Mouse (Mus musculus) kidney, embryonic 16.5 days (tissue): ENCODE measurements around the gene Lrfn1. TPM values are rescaled to one million over a fixed set of nuclear protein-coding genes. Genes with fewer than 3 reads are reported as not detected.
A peak's percentile ranks its signal among the peaks of the same experiment; 100 is the strongest.

Source experiments
- ATAC-seq: fragments of 200-750 bp; cut with Nextera tagmentation; 2 replicates; pipeline ENCODE4 v1.8.0; 2017; ENCODE audit warnings: moderate TSS enrichment; ENCODE audit not compliant: low FRiP score, low TSS enrichment
- H3K27ac ChIP-seq: fragments of 300-500 bp; sonication (generic); 2 replicates; pipeline ENCODE4 v1.5.1; 2014; ENCODE audit warnings: low read length
- H3K27me3 ChIP-seq: fragments of 300-500 bp; sonication (generic); 2 replicates; pipeline ENCODE4 v1.6.1; 2014; ENCODE audit warnings: low read length, control low read depth, mixed read lengths; ENCODE audit not compliant: insufficient read depth
- H3K36me3 ChIP-seq: fragments of 300-500 bp; sonication (generic); 2 replicates; pipeline ENCODE4 v1.6.1; 2014; ENCODE audit warnings: low read length, control low read depth, mixed read lengths; ENCODE audit not compliant: insufficient read depth
- H3K4me1 ChIP-seq: fragments of 300-500 bp; sonication (generic); 2 replicates; pipeline ENCODE4 v1.6.1; 2014; ENCODE audit warnings: low read length, control low read depth, mixed read lengths; ENCODE audit not compliant: insufficient read depth
- H3K4me2 ChIP-seq: fragments of 300-500 bp; sonication (generic); replicated peaks from 2 replicates; pipeline ENCODE4 v1.6.1; 2014; ENCODE audit warnings: low read depth, low read length
- H3K4me3 ChIP-seq: fragments of 300-500 bp; sonication (generic); 2 replicates; pipeline ENCODE4 v1.5.1; 2014; ENCODE audit warnings: mild to moderate bottlenecking, low read length
- H3K9ac ChIP-seq: fragments of 300-500 bp; sonication (generic); replicated peaks from 2 replicates; pipeline ENCODE4 v1.6.1; 2014; ENCODE audit warnings: low read length
- H3K9me3 ChIP-seq: fragments of 300-500 bp; sonication (generic); 2 replicates; pipeline ENCODE4 v1.6.1; 2016; ENCODE audit warnings: low read length, control low read depth
- WGBS: fragments of 180-500 bp; shearing (Covaris S2); extraction: QIAGEN DNeasy Blood & Tissue Kit; methylation state at CpG from one replicate; pipeline ENCODE4 v1.1.7; 2014; 5-methylcytosine and 5-hydroxymethylcytosine counted together
- polyA plus RNA-seq: library from polyadenylated mRNA; unstranded; fragments of >200 nt; fragmentation: Nextera tagmentation; extraction: Ambion mirVana; gene quantifications from 2 replicates; pipeline ENCODE4 v1.2.1, GENCODE M21; 2015

Gene Lrfn1
- 2.2 and 2.8 TPM in 2 replicates for polyA plus RNA-seq

GRCm38 (mm10) chr7:28451531-28452360 lies at the start of gene Lrfn1:
Lrfn1 (plus strand) TSS chr7:28451980.
- peak within 1 kb of the TSS; percentile 84 for H3K9ac ChIP-seq
- peak within 1 kb of the TSS; percentile 82 for H3K4me3 ChIP-seq
- peak within 1 kb of the TSS; percentile 29; the same call in 1 of the 2 replicates for H3K27ac ChIP-seq
- WGBS, result under 1% methylated on average over 35 of the region's 97 CpGs
- peaks cover 8% of the 10 kb centered on the region; the same call in 1 of the 2 replicates for H3K4me1 ChIP-seq
- 0 out of 2 replicates have a peak, but pooled peaks cover 3% of the 10 kb centered on the region for H3K36me3 ChIP-seq
- peak within 1 kb of the TSS; percentile 99 for H3K4me2 ChIP-seq
- peak; percentile 85 for ATAC-seq
- H3K27me3 ChIP-seq, result no peaks in the 10 kb centered on the region
- no peaks in the 10 kb centered on the region for H3K9me3 ChIP-seq

GRCm38 (mm10) chr7:28410841-28411475 lies 40.8 kb upstream of the Lrfn1 start:
- H3K4me1 ChIP-seq, result no peaks in the 10 kb centered on the region
- no peak overlapping the region for H3K4me2 ChIP-seq
- 81% methylated on average over 3 of the region's 3 CpGs for WGBS
- no peak overlapping the region for H3K4me3 ChIP-seq
- no peaks in the 10 kb centered on the region for H3K9me3 ChIP-seq
- H3K27me3 ChIP-seq, result no peaks in the 10 kb centered on the region
- H3K27ac ChIP-seq, result peak overlapping the region; percentile 39; the same call in 1 of the 2 replicates
- H3K36me3 ChIP-seq, result peaks cover 39% of the 10 kb centered on the region
- peak; percentile 57; the same call in 1 of the 2 replicates for ATAC-seq
- no peak overlapping the region for H3K9ac ChIP-seq

- Histone ChIP-seq H3K4me2 (no peak overlapping the region), H3K36me3 (peaks cover 34% of the 10 kb centered on the region), H3K27ac (no peak overlapping the region), H3K27me3 (no peaks in the 10 kb centered on the region), H3K9ac (no peak overlapping the region), H3K4me3 (no peak overlapping the region), H3K4me1 (no peaks in the 10 kb centered on the region), H3K9me3 (no peaks in the 10 kb centered on the region)
- WGBS, result 93% methylated on average over 4 of the region's 4 CpGs
- no peak for ATAC-seq
Observed at GRCm38 (mm10) chr7:28412826-28413225, 39.0 kb upstream of the Lrfn1 start.

- Histone ChIP-seq H3K4me3 (no peak overlapping the region), H3K4me1 (no peaks in the 10 kb centered on the region), H3K27ac (no peak overlapping the region), H3K9ac (no peak overlapping the region), H3K36me3 (peaks cover 62% of the 10 kb centered on the region), H3K9me3 (no peaks in the 10 kb centered on the region), H3K4me2 (no peak overlapping the region), H3K27me3 (no peaks in the 10 kb centered on the region)
- ATAC-seq, result no peak
Observed at GRCm38 (mm10) chr7:28417368-28417767, 34.4 kb upstream of the Lrfn1 start.

- Histone ChIP-seq H3K27ac (no peak overlapping the region), H3K27me3 (no peaks in the 10 kb centered on the region), H3K36me3 (peaks cover 64% of the 10 kb centered on the region), H3K4me1 (no peaks in the 10 kb centered on the region), H3K4me3 (no peak overlapping the region), H3K4me2 (no peak overlapping the region), H3K9me3 (no peaks in the 10 kb centered on the region), H3K9ac (no peak overlapping the region)
- 73% methylated on average over 8 of the region's 8 CpGs for WGBS
- ATAC-seq, result 0 out of 2 replicates have a peak, but pooled peaks have one; percentile 31
Observed at GRCm38 (mm10) chr7:28418096-28418670, 33.6 kb upstream of the Lrfn1 start.

- Histone ChIP-seq H3K9ac (no peak overlapping the region), H3K4me1 (no peaks in the 10 kb centered on the region), H3K9me3 (no peaks in the 10 kb centered on the region), H3K4me3 (no peak overlapping the region), H3K36me3 (peaks cover 59% of the 10 kb centered on the region), H3K27ac (no peak overlapping the region), H3K4me2 (no peak overlapping the region), H3K27me3 (no peaks in the 10 kb centered on the region)
- WGBS, result 96% methylated on average over 2 of the region's 2 CpGs
- ATAC-seq, result no peak
Observed at GRCm38 (mm10) chr7:28419416-28419815, 32.4 kb upstream of the Lrfn1 start.

GRCm38 (mm10) chr7:28423018-28423417 lies 28.8 kb upstream of the Lrfn1 start:
- H3K27ac ChIP-seq, result no peak overlapping the region
- no peaks in the 10 kb centered on the region for H3K27me3 ChIP-seq
- H3K4me2 ChIP-seq, result no peak overlapping the region
- H3K4me1 ChIP-seq, result no peaks in the 10 kb centered on the region
- H3K9ac ChIP-seq, result no peak overlapping the region
- H3K9me3 ChIP-seq, result no peaks in the 10 kb centered on the region
- H3K36me3 ChIP-seq, result peaks cover 46% of the 10 kb centered on the region
- H3K4me3 ChIP-seq, result no peak overlapping the region
- ATAC-seq, result no peak
- WGBS, result 95% methylated on average over 1 of the region's 1 CpGs

- no peak overlapping the region for H3K4me2 ChIP-seq
- peaks cover 10% of the 10 kb centered on the region for H3K36me3 ChIP-seq
- no peak for ATAC-seq
- H3K4me3 ChIP-seq, result no peak overlapping the region
- H3K27ac ChIP-seq, result no peak overlapping the region
- H3K27me3 ChIP-seq, result no peaks in the 10 kb centered on the region
- H3K9ac ChIP-seq, result no peak overlapping the region
- H3K4me1 ChIP-seq, result no peaks in the 10 kb centered on the region; the same call in 1 of the 2 replicates
- no peaks in the 10 kb centered on the region for H3K9me3 ChIP-seq
Observed at GRCm38 (mm10) chr7:28427738-28428137, 24.0 kb upstream of the Lrfn1 start.

- no peak overlapping the region for H3K27ac ChIP-seq
- H3K27me3 ChIP-seq, result no peaks in the 10 kb centered on the region
- no peaks in the 10 kb centered on the region for H3K9me3 ChIP-seq
- no peak overlapping the region for H3K9ac ChIP-seq
- no peak overlapping the region for H3K4me2 ChIP-seq
- H3K36me3 ChIP-seq, result no peaks in the 10 kb centered on the region; the same call in 1 of the 2 replicates
- no peak for ATAC-seq
- WGBS, result 70% methylated on average over 1 of the region's 1 CpGs
- H3K4me1 ChIP-seq, result peaks cover 22% of the 10 kb centered on the region
- no peak overlapping the region for H3K4me3 ChIP-seq
Observed at GRCm38 (mm10) chr7:28430512-28430911, 21.3 kb upstream of the Lrfn1 start.
